Mouse (Mus musculus) hindbrain, embryonic 12.5 days (tissue): ENCODE data around the gene Cbfb. TPM values are rescaled to one million over a fixed set of nuclear protein-coding genes. Genes with fewer than 3 reads are reported as not detected.
"Not testable (repeated sequence)": the region's sequence is repeated elsewhere in the genome, so short reads cannot be mapped to it uniquely, and the experiment has no call there.

Experiments
- ATAC-seq: fragments of 200-750 bp; cut with Nextera tagmentation; 2 replicates; pipeline ENCODE4 v1.8.0; 2017; ENCODE audit warnings: moderate TSS enrichment; ENCODE audit not compliant: low FRiP score
- H3K27ac ChIP-seq: fragments of 300-500 bp; sonication (generic); 2 replicates; pipeline ENCODE4 v1.5.1; 2016; ENCODE audit warnings: mild to moderate bottlenecking
- H3K27me3 ChIP-seq: fragments of 300-500 bp; sonication (generic); 2 replicates; pipeline ENCODE4 v1.6.1; 2016; ENCODE audit warnings: mild to moderate bottlenecking
- H3K36me3 ChIP-seq: fragments of 300-500 bp; sonication (generic); 2 replicates; pipeline ENCODE4 v1.6.1; 2016; ENCODE audit warnings: mild to moderate bottlenecking
- H3K4me1 ChIP-seq: fragments of 300-500 bp; sonication (generic); 2 replicates; pipeline ENCODE4 v1.6.1; 2016
- H3K4me2 ChIP-seq: fragments of 300-500 bp; sonication (generic); replicated peaks from 2 replicates; pipeline ENCODE4 v1.6.1; 2016; ENCODE audit warnings: mild to moderate bottlenecking
- H3K4me3 ChIP-seq: fragments of 300-500 bp; sonication (generic); 2 replicates; pipeline ENCODE4 v1.5.1; 2016; ENCODE audit warnings: mild to moderate bottlenecking
- H3K9ac ChIP-seq: fragments of 300-500 bp; sonication (generic); 2 replicates; pipeline ENCODE4 v1.6.1; 2016; ENCODE audit warnings: mild to moderate bottlenecking, moderate library complexity
- H3K9me3 ChIP-seq: fragments of 300-500 bp; sonication (generic); replicated peaks from 2 replicates; pipeline ENCODE4 v1.6.1; 2016; ENCODE audit warnings: mild to moderate bottlenecking
- WGBS: fragments of 180-500 bp; shearing (Covaris S2); methylation state at CpG from one replicate; pipeline ENCODE4 v1.1.7; 2016; 5-methylcytosine and 5-hydroxymethylcytosine counted together
- polyA plus RNA-seq: library from polyadenylated mRNA; unstranded; fragments of >200 nt; fragmentation: Nextera tagmentation; extraction: Ambion mirVana; gene quantifications from 2 replicates; pipeline ENCODE4 v1.2.1, GENCODE M21; 2016

Cbfb gene
- polyA plus RNA-seq, 1 experiment from 2014 or later, result 66.2 TPM

DNA sequence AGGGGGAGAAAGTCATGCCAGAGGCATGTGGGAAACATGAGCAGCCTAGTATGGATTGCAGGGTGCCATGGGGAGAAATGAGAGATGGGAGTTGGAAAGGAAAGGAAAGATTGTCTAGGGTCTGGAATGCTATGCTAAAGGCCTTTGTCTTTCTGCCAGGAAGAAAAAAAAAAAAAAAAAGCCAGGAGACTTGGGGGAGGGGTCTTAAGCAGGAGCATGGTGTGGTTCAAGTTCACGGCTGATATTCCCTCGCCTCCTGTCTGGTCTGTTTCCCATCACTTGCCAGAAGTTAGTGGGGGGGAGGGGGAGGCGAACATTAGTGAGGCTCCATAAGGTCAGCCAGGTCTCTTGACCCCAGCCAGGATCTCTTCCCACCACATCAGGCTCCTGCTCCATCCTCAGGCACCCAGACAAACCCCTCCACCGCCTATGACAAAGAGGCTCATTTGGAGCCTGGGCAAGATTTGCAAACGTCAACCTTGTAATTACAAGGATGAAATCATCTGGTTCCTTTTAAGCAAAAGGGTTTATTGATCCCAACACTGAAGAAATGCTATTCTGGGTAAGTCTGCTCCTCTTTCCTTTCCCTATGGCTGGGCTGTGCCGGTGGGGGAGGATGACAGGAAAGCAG, 6.1 kb upstream of the Cbfb start:
- no peak overlapping the region for H3K4me3 ChIP-seq
- H3K9me3 ChIP-seq, result no peaks in the 10 kb centered on the region
- WGBS, result 25% methylated on average over 6 of the region's 6 CpGs
- H3K36me3 ChIP-seq, result no peaks in the 10 kb centered on the region
- H3K27ac ChIP-seq, result peak overlapping the region; percentile 7; the same call in 1 of the 2 replicates
- 0 out of 2 replicates have a peak, but pooled peaks cover 2% of the 10 kb centered on the region for H3K4me1 ChIP-seq
- H3K27me3 ChIP-seq, result no peaks in the 10 kb centered on the region
- no peak overlapping the region for H3K9ac ChIP-seq
- no peak for ATAC-seq
- no peak overlapping the region for H3K4me2 ChIP-seq

- Histone ChIP-seq H3K4me1 (0 out of 2 replicates have a peak, but pooled peaks cover 2% of the 10 kb centered on the region), H3K9me3 (no peaks in the 10 kb centered on the region), H3K27me3 (no peaks in the 10 kb centered on the region), H3K36me3 (no peaks in the 10 kb centered on the region), H3K9ac (no peak overlapping the region), H3K4me2 (no peak overlapping the region), H3K4me3 (no peak overlapping the region), H3K27ac (no peak overlapping the region)
- no peak for ATAC-seq
- WGBS, result 90% methylated on average over 2 of the region's 2 CpGs
Measured at GRCm38 (mm10) chr8:105165191-105165590, 5.3 kb upstream of the Cbfb start.

DNA sequence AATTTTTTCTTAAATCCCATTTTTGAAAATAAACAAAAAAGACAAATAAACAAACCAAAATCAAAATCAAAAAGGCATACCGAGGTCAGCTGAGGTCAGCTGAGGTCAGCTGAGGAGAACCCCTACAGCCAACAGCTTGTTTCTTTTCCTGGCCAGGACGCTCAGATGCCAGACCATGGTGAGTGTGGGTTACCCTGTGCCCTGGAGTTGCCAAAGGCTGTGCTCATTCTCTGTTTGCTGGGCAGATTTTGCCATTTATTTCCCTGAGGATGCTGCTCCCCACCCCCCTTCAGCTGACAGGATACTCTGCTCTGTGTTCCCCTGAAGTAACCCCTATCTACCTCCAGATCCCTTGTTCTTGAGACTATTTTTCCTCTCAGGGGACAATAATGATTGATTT, 3.4 kb upstream of the Cbfb start:
- WGBS, result 68% methylated on average over 2 of the region's 2 CpGs
- no peak for ATAC-seq
- Histone ChIP-seq H3K27ac (no peak overlapping the region), H3K36me3 (no peaks in the 10 kb centered on the region), H3K9me3 (no peaks in the 10 kb centered on the region), H3K4me2 (no peak overlapping the region), H3K27me3 (no peaks in the 10 kb centered on the region), H3K4me1 (peaks cover 5% of the 10 kb centered on the region; the same call in 1 of the 2 replicates), H3K4me3 (no peak overlapping the region), H3K9ac (no peak overlapping the region)

DNA sequence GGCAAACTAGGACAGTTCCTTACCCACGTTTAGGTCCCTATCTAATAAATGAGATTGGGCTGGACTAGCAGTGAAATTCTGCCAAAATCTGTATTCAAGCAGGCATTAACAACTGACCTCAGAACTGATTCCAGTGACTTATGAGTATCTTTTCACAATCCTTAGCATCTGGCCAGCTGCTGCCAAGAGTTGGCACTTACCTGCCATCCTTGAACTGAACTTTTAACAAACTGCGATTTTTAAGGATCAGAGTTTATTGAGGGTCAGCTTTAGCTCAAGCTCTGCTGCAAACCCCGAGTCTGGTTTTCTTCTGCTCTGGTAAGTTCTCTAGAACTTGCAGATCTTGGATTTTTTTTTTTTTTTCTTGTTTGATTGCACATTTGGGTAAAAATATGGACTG, 892 bp upstream of the Cbfb start:
- no peaks in the 10 kb centered on the region for H3K9me3 ChIP-seq
- H3K4me2 ChIP-seq, result no peak overlapping the region
- no peak overlapping the region for H3K9ac ChIP-seq
- no peak for ATAC-seq
- H3K4me3 ChIP-seq, result no peak overlapping the region
- H3K36me3 ChIP-seq, result no peaks in the 10 kb centered on the region
- WGBS, result 56% methylated on average over 3 of the region's 3 CpGs
- no peaks in the 10 kb centered on the region for H3K27me3 ChIP-seq
- peaks cover 9% of the 10 kb centered on the region for H3K4me1 ChIP-seq
- no peak overlapping the region for H3K27ac ChIP-seq

- Histone ChIP-seq H3K9ac (0 out of 2 replicates have a peak overlapping the region, but pooled peaks have one; percentile 47), H3K4me2 (peak overlapping the region; percentile 69), H3K9me3 (no peaks in the 10 kb centered on the region), H3K36me3 (no peaks in the 10 kb centered on the region), H3K4me1 (peaks cover 9% of the 10 kb centered on the region), H3K27ac (peak overlapping the region; percentile 95), H3K27me3 (no peaks in the 10 kb centered on the region), H3K4me3 (peak overlapping the region; percentile 92)
- 4% methylated on average over 5 of the region's 5 CpGs for WGBS
- no peak; the same call in 1 of the 2 replicates for ATAC-seq
Measured at GRCm38 (mm10) chr8:105170041-105170380, 463 bp upstream of the Cbfb start.

DNA sequence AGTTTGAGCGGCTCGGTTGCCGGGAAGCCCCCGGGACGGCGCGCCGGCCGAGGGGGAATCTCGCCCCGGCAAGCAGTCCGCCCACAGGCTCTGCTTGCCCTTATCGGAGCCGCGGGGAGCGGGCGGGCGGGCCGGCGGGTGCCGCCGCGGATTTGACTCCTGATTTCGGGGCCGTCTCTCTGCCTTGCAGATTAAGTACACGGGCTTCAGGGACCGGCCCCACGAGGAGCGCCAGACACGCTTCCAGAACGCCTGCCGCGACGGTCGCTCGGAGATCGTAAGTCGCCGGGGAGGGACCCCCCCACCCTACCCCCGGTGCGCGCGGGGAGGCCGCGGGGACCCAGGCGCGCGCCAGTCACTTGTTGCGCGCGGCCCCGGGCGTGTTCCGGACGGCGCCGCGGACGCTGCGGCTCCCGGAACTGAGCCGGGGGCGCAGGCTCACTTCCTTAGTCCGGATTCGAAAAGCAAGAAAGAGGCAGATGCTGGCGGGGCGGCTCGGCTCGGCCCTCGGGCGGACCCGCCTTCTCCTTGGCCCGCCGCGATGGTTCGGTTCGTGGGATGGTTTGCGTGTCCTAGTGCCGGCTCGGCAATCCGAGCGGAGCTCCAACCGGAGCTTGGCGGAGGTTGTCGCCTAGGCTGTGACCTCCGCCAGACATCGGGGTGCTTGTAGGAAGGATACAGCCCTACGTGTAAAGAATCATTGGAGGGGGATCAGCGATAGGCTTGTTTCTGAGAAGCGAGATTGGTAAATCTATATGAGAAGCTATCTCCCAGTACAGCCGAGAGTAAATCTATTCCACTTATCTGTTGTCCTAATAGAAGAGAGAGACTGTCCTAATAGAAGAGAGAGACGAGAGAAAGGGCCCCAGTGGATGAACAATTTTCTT, 885 bp downstream of the Cbfb start:
- Histone ChIP-seq H3K9ac (peak overlapping the region; percentile 94), H3K27me3 (no peaks in the 10 kb centered on the region), H3K27ac (peak overlapping the region; percentile 95), H3K4me3 (peak overlapping the region; percentile 92), H3K9me3 (no peaks in the 10 kb centered on the region), H3K4me2 (peak overlapping the region; percentile 69), H3K4me1 (peaks cover 9% of the 10 kb centered on the region), H3K36me3 (no peaks in the 10 kb centered on the region)
- WGBS, result under 1% methylated on average over 86 of the region's 92 CpGs
- peak; percentile 55 for ATAC-seq

GRCm38 (mm10) chr8:105172003-105172362, 1.5 kb downstream of the Cbfb start:
- WGBS, result 42% methylated on average over 6 of the region's 6 CpGs
- peak overlapping the region; percentile 92 for H3K4me3 ChIP-seq
- H3K9me3 ChIP-seq, result no peaks in the 10 kb centered on the region
- H3K27me3 ChIP-seq, result no peaks in the 10 kb centered on the region
- no peaks in the 10 kb centered on the region for H3K36me3 ChIP-seq
- peaks cover 9% of the 10 kb centered on the region for H3K4me1 ChIP-seq
- peak overlapping the region; percentile 94 for H3K9ac ChIP-seq
- peak overlapping the region; percentile 69 for H3K4me2 ChIP-seq
- peak overlapping the region; percentile 95; the same call in 1 of the 2 replicates for H3K27ac ChIP-seq
- ATAC-seq, result no peak

GRCm38 (mm10) chr8:105175287-105175686, 4.8 kb downstream of the Cbfb start:
- not testable (repeated sequence) for H3K36me3 ChIP-seq, H3K4me2 ChIP-seq, H3K9me3 ChIP-seq, H3K27ac ChIP-seq, H3K9ac ChIP-seq, H3K4me1 ChIP-seq, ATAC-seq, H3K4me3 ChIP-seq, H3K27me3 ChIP-seq
- WGBS, result 96% methylated on average over 3 of the region's 3 CpGs

DNA sequence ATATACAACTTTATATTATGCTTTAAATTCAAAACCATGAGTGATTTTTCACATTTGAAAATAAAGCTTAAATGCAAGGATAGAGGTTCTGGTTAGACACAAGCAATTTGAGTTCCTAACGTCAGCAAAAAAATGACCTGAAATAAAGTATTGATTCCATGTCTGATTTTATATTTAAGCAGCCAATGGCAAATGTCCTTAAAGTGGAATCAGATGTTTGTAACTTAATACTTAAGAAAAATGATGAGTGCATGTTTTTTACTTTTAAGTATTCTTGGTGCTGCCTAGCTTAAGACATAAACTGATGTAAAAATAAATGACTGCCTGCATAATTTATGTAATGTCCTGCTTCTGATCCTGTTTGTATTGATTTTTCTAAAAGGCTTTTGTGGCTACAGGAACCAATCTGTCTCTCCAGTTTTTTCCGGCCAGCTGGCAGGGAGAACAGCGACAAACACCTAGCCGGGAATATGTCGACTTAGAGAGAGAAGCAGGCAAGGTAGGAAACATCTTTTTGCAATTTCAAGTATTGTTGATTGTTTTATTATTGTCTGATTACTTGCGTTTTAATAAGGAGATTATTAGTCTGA, 7.8 kb downstream of the Cbfb start:
- H3K9me3 ChIP-seq, result no peaks in the 10 kb centered on the region
- no peak for ATAC-seq
- H3K27ac ChIP-seq, result no peak overlapping the region
- no peak overlapping the region for H3K9ac ChIP-seq
- WGBS, result 84% methylated on average over 6 of the region's 6 CpGs
- no peak overlapping the region for H3K4me2 ChIP-seq
- no peaks in the 10 kb centered on the region for H3K27me3 ChIP-seq
- 0 out of 2 replicates have a peak, but pooled peaks cover 7% of the 10 kb centered on the region for H3K36me3 ChIP-seq
- no peaks in the 10 kb centered on the region for H3K4me1 ChIP-seq
- H3K4me3 ChIP-seq, result no peak overlapping the region

DNA sequence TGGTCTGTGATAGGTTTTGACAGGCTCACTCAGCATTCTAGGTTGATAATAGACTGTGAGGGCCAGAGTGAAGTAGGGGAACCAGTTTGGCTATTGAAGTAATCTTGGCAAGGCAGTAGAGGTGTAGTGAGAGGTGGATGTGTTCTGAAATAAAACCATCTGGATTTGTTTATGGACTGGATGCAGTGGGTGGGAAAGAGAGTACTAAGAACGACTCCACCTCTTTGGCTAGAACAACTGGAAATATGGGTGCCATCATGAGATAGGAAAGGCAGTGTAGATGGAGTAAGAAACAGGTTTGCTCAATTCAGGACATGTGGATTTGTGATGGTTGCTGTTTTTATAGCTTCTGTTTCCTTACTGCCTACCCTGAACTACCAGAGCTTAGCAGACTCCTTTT, 11.7 kb downstream of the Cbfb start:
- no peak overlapping the region for H3K4me2 ChIP-seq
- no peak overlapping the region for H3K27ac ChIP-seq
- no peak overlapping the region for H3K9ac ChIP-seq
- no peaks in the 10 kb centered on the region; the same call in none of the 2 replicates for H3K4me1 ChIP-seq
- no peaks in the 10 kb centered on the region for H3K9me3 ChIP-seq
- no peak for ATAC-seq
- no peak overlapping the region for H3K4me3 ChIP-seq
- H3K36me3 ChIP-seq, result 0 out of 2 replicates have a peak, but pooled peaks cover 7% of the 10 kb centered on the region
- H3K27me3 ChIP-seq, result no peaks in the 10 kb centered on the region
- 82% methylated on average over 1 of the region's 1 CpGs for WGBS

GRCm38 (mm10) chr8:105186467-105187005, 16.1 kb downstream of the Cbfb start:
- Histone ChIP-seq H3K4me1 (no peaks in the 10 kb centered on the region; the same call in none of the 2 replicates), H3K27me3 (no peaks in the 10 kb centered on the region), H3K4me2 (no peak overlapping the region), H3K27ac (no peak overlapping the region), H3K9me3 (no peaks in the 10 kb centered on the region), H3K9ac (no peak overlapping the region), H3K4me3 (no peak overlapping the region), H3K36me3 (0 out of 2 replicates have a peak, but pooled peaks cover under 1% of the 10 kb centered on the region)
- WGBS, result 56% methylated on average over 1 of the region's 1 CpGs
- no peak for ATAC-seq

- H3K27me3 ChIP-seq, result no peaks in the 10 kb centered on the region
- no peak overlapping the region for H3K9ac ChIP-seq
- 98% methylated on average over 5 of the region's 5 CpGs for WGBS
- H3K9me3 ChIP-seq, result no peaks in the 10 kb centered on the region
- H3K4me3 ChIP-seq, result no peak overlapping the region
- peaks cover 23% of the 10 kb centered on the region for H3K36me3 ChIP-seq
- no peak for ATAC-seq
- H3K27ac ChIP-seq, result no peak overlapping the region
- no peak overlapping the region for H3K4me2 ChIP-seq
- H3K4me1 ChIP-seq, result no peaks in the 10 kb centered on the region
Measured at GRCm38 (mm10) chr8:105192182-105192581, 21.7 kb downstream of the Cbfb start.
